Mouse (Mus musculus): Measurements from ENCODE around the gene Coro6. TPM values are rescaled to one million over a fixed set of nuclear protein-coding genes. Genes with fewer than 3 reads are reported as not detected.

Gene Coro6
- total RNA-seq, 2 experiments from 2014 or later, result 48.9 to 57.9 TPM

- TF ChIP-seq CTCF (IDR thresholded peaks at IDR 0.05), result no peak
- intact Hi-C loops (cut with DNase I), result loop anchor here (5.0 to 10.0 kb wide), 2 partner anchors 122 to 289 kb away; no protein-coding TSS in a partner anchor
- DNase-seq (ENCODE audit: extremely low spot score in 1 of 2, low spot score in 2 of 2), result no peak
- Histone ChIP-seq H3K4me3 (no peak overlapping the region), H3K27ac (no peak overlapping the region)
Observed at GRCm38 (mm10) chr11:77505291-77505980, 43.2 kb downstream of the Coro6 start.

- TF ChIP-seq CTCF (IDR thresholded peaks at IDR 0.05), result no peak
- intact Hi-C loops (cut with DNase I), result loop anchor here (5.0 to 10.0 kb wide), 2 partner anchors 121 to 289 kb away; no protein-coding TSS in a partner anchor
- no peak overlapping the region for H3K4me3 ChIP-seq
- peak in 1 of 2 experiments; percentile 13 for DNase-seq (ENCODE audit: extremely low spot score in 1 of 2, low spot score in 2 of 2)
- no peak overlapping the region for H3K27ac ChIP-seq
Observed at GRCm38 (mm10) chr11:77506273-77506672, 44.1 kb downstream of the Coro6 start.

- intact Hi-C loops (cut with DNase I), result loop anchor here (5.0 to 10.0 kb wide), 2 partner anchors 120 to 288 kb away; no protein-coding TSS in a partner anchor
- TF ChIP-seq CTCF (IDR thresholded peaks at IDR 0.05), result no peak
- no peak for DNase-seq (ENCODE audit: extremely low spot score in 1 of 2, low spot score in 2 of 2)
- no peak overlapping the region for H3K4me3 ChIP-seq
- no peak overlapping the region for H3K27ac ChIP-seq
Observed at GRCm38 (mm10) chr11:77506941-77507340, 44.7 kb downstream of the Coro6 start.

GRCm38 (mm10) chr11:77507426-77507825 lies 45.2 kb downstream of the Coro6 start:
- intact Hi-C loops (cut with DNase I), result loop anchor here (5.0 to 10.0 kb wide), 2 partner anchors 120 to 287 kb away; no protein-coding TSS in a partner anchor
- no peak for TF ChIP-seq CTCF (IDR thresholded peaks at IDR 0.05)
- DNase-seq (ENCODE audit: extremely low spot score in 1 of 2, low spot score in 2 of 2), result peak in 1 of 2 experiments; percentile 12
- H3K4me3 ChIP-seq, result no peak overlapping the region
- no peak overlapping the region for H3K27ac ChIP-seq

- peak; percentile 100 for TF ChIP-seq CTCF (IDR thresholded peaks at IDR 0.05)
- peak overlapping the region; percentile 53 for H3K4me3 ChIP-seq
- peak overlapping the region; percentile 67 for H3K27ac ChIP-seq
- DNase-seq (ENCODE audit: extremely low spot score in 1 of 2, low spot score in 2 of 2), result peak; percentile 84 to 85
- intact Hi-C loops (cut with DNase I), result loop anchor here (5.0 to 10.0 kb wide), 2 partner anchors 119 to 286 kb away; no protein-coding TSS in a partner anchor
Observed at GRCm38 (mm10) chr11:77508068-77509021, 46.1 kb downstream of the Coro6 start.

GRCm38 (mm10) chr11:77511336-77511735 lies 49.1 kb downstream of the Coro6 start:
- intact Hi-C loops (cut with DNase I), result no loop called here
- TF ChIP-seq CTCF (IDR thresholded peaks at IDR 0.05), result no peak
- H3K4me3 ChIP-seq, result no peak overlapping the region
- no peak for DNase-seq (ENCODE audit: extremely low spot score in 1 of 2, low spot score in 2 of 2)
- no peak overlapping the region for H3K27ac ChIP-seq

- Histone ChIP-seq H3K4me3 (peak overlapping the region; percentile 76), H3K27ac (peak overlapping the region; percentile 53; the same call in 1 of the 2 replicates)
- TF ChIP-seq CTCF (IDR thresholded peaks at IDR 0.05), result no peak; the same call in 1 of the 2 replicates
- intact Hi-C loops (cut with DNase I), result no loop called here
- peak in 1 of 2 experiments; percentile 79 for DNase-seq (ENCODE audit: extremely low spot score in 1 of 2, low spot score in 2 of 2)
Observed at GRCm38 (mm10) chr11:77512891-77513810, 50.9 kb downstream of the Coro6 start.

- Histone ChIP-seq H3K27ac (peak overlapping the region; percentile 40; the same call in 1 of the 2 replicates), H3K4me3 (peak overlapping the region; percentile 47)
- no peak for DNase-seq (ENCODE audit: extremely low spot score in 1 of 2, low spot score in 2 of 2)
- intact Hi-C loops (cut with DNase I), result no loop called here
- no peak for TF ChIP-seq CTCF (IDR thresholded peaks at IDR 0.05)
Observed at GRCm38 (mm10) chr11:77513811-77514170, 51.6 kb downstream of the Coro6 start.

- peak overlapping the region; percentile 48 for H3K4me3 ChIP-seq
- no peak for DNase-seq (ENCODE audit: extremely low spot score in 1 of 2, low spot score in 2 of 2)
- 0 out of 2 replicates have a peak overlapping the region, but pooled peaks have one; percentile 13 for H3K27ac ChIP-seq
- intact Hi-C loops (cut with DNase I), result no loop called here
- TF ChIP-seq CTCF (IDR thresholded peaks at IDR 0.05), result no peak
Observed at GRCm38 (mm10) chr11:77514281-77514831, 52.1 kb downstream of the Coro6 start.

- intact Hi-C loops (cut with DNase I), result no loop called here
- DNase-seq (ENCODE audit: extremely low spot score in 1 of 2, low spot score in 2 of 2), result peak in 1 of 2 experiments; percentile 66
- H3K4me3 ChIP-seq, result peak within 1 kb of the TSS; percentile 48
- no peak; the same call in 1 of the 2 replicates for TF ChIP-seq CTCF (IDR thresholded peaks at IDR 0.05)
- H3K27ac ChIP-seq, result 0 out of 2 replicates have a peak within 1 kb of the TSS, but pooled peaks have one; percentile 13
Observed at GRCm38 (mm10) chr11:77514832-77515636, 52.8 kb downstream of the Coro6 start, which contains the start of gene Abhd15. Gene Abhd15 (plus strand): TSS chr11:77515121.

Data from left cerebral cortex, adult 2 months (tissue).